In the genomic region with DNA sequence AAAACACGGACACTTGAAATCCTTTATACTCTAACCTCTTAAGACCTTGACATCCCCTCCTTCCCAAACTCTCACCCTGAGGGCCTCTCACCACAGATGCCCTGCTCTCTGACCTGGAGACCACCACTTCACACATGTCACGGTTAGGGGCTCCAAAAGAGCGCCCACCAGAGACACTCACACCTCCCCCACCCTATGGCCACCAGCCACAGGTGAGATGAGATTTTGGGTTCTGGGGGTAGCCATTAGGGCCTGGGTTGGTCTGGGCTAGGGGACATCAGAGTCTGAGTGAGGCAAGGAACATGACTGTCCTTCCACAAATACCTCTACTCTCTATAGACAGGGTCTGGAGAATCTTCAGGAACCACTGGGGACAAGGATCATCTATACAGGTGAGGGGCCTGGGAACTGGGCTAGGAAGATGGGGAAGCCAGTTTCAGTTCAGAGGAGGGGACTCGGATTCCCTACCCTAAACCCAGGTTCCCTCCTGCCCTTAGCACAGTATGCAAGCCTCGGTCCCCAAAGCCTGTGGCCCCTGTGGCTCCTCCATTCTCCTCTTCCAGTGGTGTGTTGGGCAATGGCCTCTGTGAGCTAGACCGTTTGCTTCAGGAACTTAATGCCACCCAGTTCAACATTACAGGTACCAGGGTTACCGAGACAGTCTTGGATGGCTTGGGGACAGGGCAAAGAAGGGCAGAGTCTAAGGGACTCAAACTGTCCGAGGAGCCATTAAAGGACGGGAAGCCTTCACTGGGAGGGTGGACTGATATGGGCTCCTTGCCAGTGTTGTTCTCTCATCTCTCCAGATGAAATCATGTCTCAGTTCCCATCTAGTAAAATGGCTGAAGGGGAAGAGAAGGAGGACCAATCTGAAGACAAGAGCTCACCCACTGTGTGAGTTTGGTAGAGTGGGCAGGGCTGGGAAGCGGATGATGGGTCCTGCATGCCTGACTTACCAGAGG, we compare ENCODE assay signal across 9 mouse cellular contexts. TPM values are rescaled to one million over a fixed set of nuclear protein-coding genes. Genes with fewer than 3 reads are reported as not detected.
DNase-seq lines count a peak whose midpoint lies in the region; ATAC-seq and TF ChIP-seq lines count a peak whose summit lies in the region.
"Had no signal": no experiment of that assay in that cellular context is flagged by ENCODE, and none has a peak within 500 bp of the region (broad histone marks: within the 10 kb centered on the region; RNA-seq: fewer than 3 reads in every experiment).

No protein-coding gene starts in this region.

- peak overlapping the region; percentile 77 for H3K4me3 ChIP-seq in lung, embryonic 16.5 days (ENCODE audit: low read length)
- H3K4me3 ChIP-seq in liver, embryonic 14.5 days (ENCODE audit: insufficient read depth in 1 of 2, low read depth in 2 of 2, low read length in 2 of 2), result no peak overlapping the region
- peak overlapping the region; percentile 76 for H3K4me3 ChIP-seq in stomach, embryonic 16.5 days (replicated peaks; ENCODE audit: low read length)

- H3K4me1 ChIP-seq in lung, embryonic 16.5 days (replicated peaks; ENCODE audit: control insufficient read depth, insufficient read depth, low read length), result peaks cover 17% of the 10 kb centered on the region
- H3K4me1 ChIP-seq in liver, embryonic 14.5 days (replicated peaks; ENCODE audit: control insufficient read depth in 2 of 2, insufficient read depth in 2 of 2, low read length in 1 of 2), result peaks cover 11% of the 10 kb centered on the region in 2 experiments
- peaks cover 19% of the 10 kb centered on the region for H3K4me1 ChIP-seq in stomach, embryonic 16.5 days (ENCODE audit: control insufficient read depth, insufficient read depth, low read length)

- H3K27me3 ChIP-seq in lung, embryonic 16.5 days (ENCODE audit: control insufficient read depth, insufficient read depth, low read depth, low read length), result no peaks in the 10 kb centered on the region
- H3K27me3 ChIP-seq in liver, embryonic 14.5 days (ENCODE audit: control insufficient read depth, insufficient read depth, low read length), result peaks cover 9% of the 10 kb centered on the region
- no peaks in the 10 kb centered on the region for H3K27me3 ChIP-seq in stomach, embryonic 16.5 days (ENCODE audit: control insufficient read depth, insufficient read depth, low read length)

- 66% methylated on average over 10 of the region's 10 CpGs for whole genome bisulfite sequencing in lung, embryonic 16.5 days
- WGBS in liver, embryonic 14.5 days (ENCODE audit: insufficient replicate concordance), result 76% methylated on average over 10 of the region's 10 CpGs
- 73% methylated on average over 10 of the region's 10 CpGs for WGBS in stomach, embryonic 16.5 days

- peak overlapping the region; percentile 92 for H3K9ac ChIP-seq in lung, embryonic 16.5 days (ENCODE audit: low read length)
- no peak overlapping the region for H3K9ac ChIP-seq in liver, embryonic 14.5 days (replicated peaks)
- H3K9ac ChIP-seq in stomach, embryonic 16.5 days (ENCODE audit: low read length), result peak overlapping the region; percentile 95

- peak overlapping the region; percentile 86 for H3K4me2 ChIP-seq in lung, embryonic 16.5 days (ENCODE audit: low read depth, low read length)
- H3K4me2 ChIP-seq in liver, embryonic 14.5 days (ENCODE audit: low read depth), result peak overlapping the region; percentile 18; the same call in 1 of the 2 replicates
- H3K4me2 ChIP-seq in stomach, embryonic 16.5 days (ENCODE audit: low read depth, low read length), result peak overlapping the region; percentile 83

- TF ChIP-seq EP300 in liver, embryonic 14.5 days (IDR thresholded peaks at IDR 0.05; ENCODE audit: low read depth), result no peak

- peaks cover 18% of the 10 kb centered on the region for H3K36me3 ChIP-seq in lung, embryonic 16.5 days (ENCODE audit: control insufficient read depth, insufficient read depth, low read length)
- H3K36me3 ChIP-seq in liver, embryonic 14.5 days (replicated peaks; ENCODE audit: control insufficient read depth, insufficient read depth, low read depth), result no peaks in the 10 kb centered on the region; the same call in 1 of the 2 replicates
- peaks cover 15% of the 10 kb centered on the region for H3K36me3 ChIP-seq in stomach, embryonic 16.5 days (ENCODE audit: control insufficient read depth, insufficient read depth, low read length)

- H3K27ac ChIP-seq in lung, embryonic 16.5 days (ENCODE audit: low read length), result peak overlapping the region; percentile 45; the same call in 1 of the 2 replicates
- no peak overlapping the region for H3K27ac ChIP-seq in liver, embryonic 14.5 days
- H3K27ac ChIP-seq in stomach, embryonic 16.5 days (ENCODE audit: low read length), result peak overlapping the region; percentile 52

- peak; percentile 92 for DNase-seq in heart, adult 11 months
- no peak for DNase-seq in heart, adult 18-20 months
- no peak for DNase-seq in lung, postnatal 25 days (ENCODE audit: low spot score)
- DNase-seq in liver, embryonic 14.5 days (ENCODE audit: low read depth in 3 of 3, low spot score in 3 of 3), result no peak
- DNase-seq in adrenal gland, adult 8-10 months, result no peak
- DNase-seq in ovary, postnatal 14 days (ENCODE audit: low spot score), result no peak

- no peaks in the 10 kb centered on the region for H3K9me3 ChIP-seq in lung, embryonic 16.5 days (ENCODE audit: control insufficient read depth, low read length)
- H3K9me3 ChIP-seq in liver, embryonic 14.5 days (ENCODE audit: control insufficient read depth, low read length), result no peaks in the 10 kb centered on the region
- no peaks in the 10 kb centered on the region for H3K9me3 ChIP-seq in stomach, embryonic 16.5 days (replicated peaks; ENCODE audit: control insufficient read depth, low read length)

- ATAC-seq in lung, embryonic 16.5 days (ENCODE audit: low read depth), result no peak
- ATAC-seq in liver, embryonic 14.5 days (ENCODE audit: insufficient read depth), result no peak
- ATAC-seq in stomach, embryonic 16.5 days (ENCODE audit: insufficient read depth, low FRiP score), result no peak

- TF ChIP-seq CTCF in liver, embryonic 14.5 days (IDR thresholded peaks at IDR 0.05; ENCODE audit: low read depth), result no peak

RNA-seq across cellular contexts. Expression of gene Tgfb1i1, which starts 1.8 kb away (rescaled TPM):
- total RNA-seq in heart, adult 18-20 months (2021), result 10 to 100 TPM; 13.2 to 13.8 TPM
- 190 and 203 TPM in 2 replicates for polyA plus RNA-seq in lung, embryonic 16.5 days (2015; fragmentation: Nextera tagmentation; extraction: Ambion mirVana)
- 5.0 and 6.0 TPM in 2 replicates for polyA plus RNA-seq in liver, embryonic 14.5 days (2012; rRNA removed)
- 7.8 and 8.5 TPM in 2 replicates for polyA plus RNA-seq in liver, embryonic 14.5 days (2014; fragmentation: Nextera tagmentation; extraction: Ambion mirVana)
- 234 and 250 TPM in 2 replicates for polyA plus RNA-seq in stomach, embryonic 16.5 days (2015; fragmentation: Nextera tagmentation; extraction: Ambion mirVana)
- 10 to 100 TPM; 17.0 to 24.2 (median 20.5) TPM for total RNA-seq in adrenal gland, adult 8-10 months (2022)

RNA-seq across cellular contexts. Expression of gene 9130023H24Rik, which starts 10.5 kb away (rescaled TPM):
- total RNA-seq in heart, adult 18-20 months (2021), result 1 to 10 TPM; 2.6 to 2.8 TPM
- 9.4 TPM in 2 replicates for polyA plus RNA-seq in lung, embryonic 16.5 days (2015; fragmentation: Nextera tagmentation; extraction: Ambion mirVana)
- polyA plus RNA-seq in liver, embryonic 14.5 days (2012; rRNA removed), result 0.92 and 1.1 TPM in 2 replicates
- polyA plus RNA-seq in liver, embryonic 14.5 days (2014; fragmentation: Nextera tagmentation; extraction: Ambion mirVana), result 1.6 and 2.1 TPM in 2 replicates
- 6.9 and 7.4 TPM in 2 replicates for polyA plus RNA-seq in stomach, embryonic 16.5 days (2015; fragmentation: Nextera tagmentation; extraction: Ambion mirVana)
- 10 to 100 TPM in 2 of 4 experiments, 1 to 10 TPM in 2; 8.8 to 11.7 (median 9.9) TPM for total RNA-seq in adrenal gland, adult 8-10 months (2022)

RNA-seq across cellular contexts. Expression of gene Armc5, which starts 11.2 kb away (rescaled TPM):
- total RNA-seq in heart, adult 18-20 months (2021), result 1 to 10 TPM; 7.4 to 8.6 TPM
- 20.0 TPM in 2 replicates for polyA plus RNA-seq in lung, embryonic 16.5 days (2015; fragmentation: Nextera tagmentation; extraction: Ambion mirVana)
- 5.2 and 6.1 TPM in 2 replicates for polyA plus RNA-seq in liver, embryonic 14.5 days (2012; rRNA removed)
- polyA plus RNA-seq in liver, embryonic 14.5 days (2014; fragmentation: Nextera tagmentation; extraction: Ambion mirVana), result 4.6 and 4.9 TPM in 2 replicates
- 14.0 and 14.5 TPM in 2 replicates for polyA plus RNA-seq in stomach, embryonic 16.5 days (2015; fragmentation: Nextera tagmentation; extraction: Ambion mirVana)
- total RNA-seq in adrenal gland, adult 8-10 months (2022), result 10 to 100 TPM; 23.2 to 30.2 (median 24.4) TPM

RNA-seq across cellular contexts. Expression of gene Slc5a2, which starts 17.1 kb away (rescaled TPM):
- total RNA-seq in heart, adult 18-20 months (2021), result not detected
- 0.39 TPM in 1 of 2 replicates, not detected in the other for polyA plus RNA-seq in lung, embryonic 16.5 days (2015; fragmentation: Nextera tagmentation; extraction: Ambion mirVana)
- polyA plus RNA-seq in liver, embryonic 14.5 days (2012; rRNA removed), result 1.6 and 1.8 TPM in 2 replicates
- 2.9 and 3.1 TPM in 2 replicates for polyA plus RNA-seq in liver, embryonic 14.5 days (2014; fragmentation: Nextera tagmentation; extraction: Ambion mirVana)
- polyA plus RNA-seq in stomach, embryonic 16.5 days (2015; fragmentation: Nextera tagmentation; extraction: Ambion mirVana), result 0.67 and 0.72 TPM in 2 replicates
- not detected for total RNA-seq in adrenal gland, adult 8-10 months (2022)
- total RNA-seq: gastrocnemius, postnatal 10 days had no signal

RNA-seq across cellular contexts. Expression of gene Cox6a2, which starts 42.2 kb away (rescaled TPM):
- 1,000 to 10,000 TPM; 2,762 to 2,913 TPM for total RNA-seq in heart, adult 18-20 months (2021)
- polyA plus RNA-seq in lung, embryonic 16.5 days (2015; fragmentation: Nextera tagmentation; extraction: Ambion mirVana), result 22.4 and 28.3 TPM in 2 replicates
- polyA plus RNA-seq in liver, embryonic 14.5 days (2012; rRNA removed), result 0.37 and 0.54 TPM in 2 replicates
- polyA plus RNA-seq in liver, embryonic 14.5 days (2014; fragmentation: Nextera tagmentation; extraction: Ambion mirVana), result 0.76 and 1.0 TPM in 2 replicates
- polyA plus RNA-seq in stomach, embryonic 16.5 days (2015; fragmentation: Nextera tagmentation; extraction: Ambion mirVana), result 1.2 and 35.0 TPM in 2 replicates
- 1 to 10 TPM in 2 of 4 experiments, not detected in 2; 4.1 to 5.3 TPM for total RNA-seq in adrenal gland, adult 8-10 months (2022)

Comparison
In these comparisons a context has a peak if more than half of its experiments do, and no peak if none do; other contexts are left out.
1. H3K4me2 ChIP-seq: peak in every context shown above with its lines; median percentile 86 in lung, embryonic 16.5 days; 83 in stomach, embryonic 16.5 days; 18 in liver, embryonic 14.5 days.
2. H3K4me3 ChIP-seq: peak in lung, embryonic 16.5 days (single experiment) and stomach, embryonic 16.5 days (single experiment); none in liver, embryonic 14.5 days (0 of 2).
3. RNA of gene Tgfb1i1, which starts 1.8 kb away (polyA plus RNA-seq): 234 to 250 TPM in stomach, embryonic 16.5 days and 190 to 203 TPM in lung, embryonic 16.5 days; 5.0 to 8.5 TPM in liver, embryonic 14.5 days; every median in the first group is over 10 times any median in the second.